Mouse (Mus musculus) lung, adult 2 months (tissue): ENCODE measurements around the gene Esam.

Experiments
- CTCF ChIP-seq: fragments of 200-500 bp; IDR thresholded peaks from 2 replicates; pipeline ENCODE4 v1.5.1; 2011; ENCODE audit warnings: mild to moderate bottlenecking, low read length, control low read depth; ENCODE audit not compliant: insufficient read depth
- POLR2A ChIP-seq: fragments of 200-500 bp; IDR thresholded peaks from 2 replicates; pipeline ENCODE4 v1.6.1; 2011; ENCODE audit warnings: low read depth, mild to moderate bottlenecking, control low read depth, low read length, borderline replicate concordance; ENCODE audit errors: extremely low read depth

GRCm38 (mm10) chr9:37576436-37576930, 48.6 kb downstream of the Esam start:
- TF ChIP-seq POLR2A (no peak), CTCF (no peak)
